Mouse (Mus musculus): ENCODE data around the gene E130114P18Rik.

DNA sequence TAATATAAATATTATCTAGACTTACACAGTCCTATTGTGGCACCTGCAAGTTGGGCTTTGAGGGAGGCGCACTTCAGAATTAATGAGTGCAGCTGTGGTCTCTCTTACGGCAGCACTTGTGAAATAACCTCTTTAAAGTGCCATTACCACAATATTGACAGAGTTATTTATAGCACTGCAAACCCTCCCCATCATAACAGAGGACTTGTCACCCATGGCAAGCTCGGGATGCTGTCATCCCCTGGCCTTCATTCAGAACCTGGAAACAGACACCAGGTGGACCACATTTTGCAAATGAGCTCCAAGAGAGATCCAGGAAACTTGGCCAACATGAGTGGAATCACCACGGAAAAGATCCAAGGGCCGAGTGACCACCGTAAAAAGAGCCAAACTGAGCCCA lies 63.3 kb downstream of the E130114P18Rik start:
- TF ChIP-seq CTCF (IDR thresholded peaks at IDR 0.05; ENCODE audit: borderline replicate concordance, extremely low read depth, insufficient read depth, insufficient read length) (no peak), POLR2A (IDR thresholded peaks at IDR 0.05; ENCODE audit: borderline replicate concordance, extremely low read depth, insufficient read depth, insufficient read length, poor library complexity, severe bottlenecking) (no peak)
